Mouse (Mus musculus) heart, embryonic 11.5 days (tissue): Measurements from ENCODE around the gene Golph3l. TPM values are rescaled to one million over a fixed set of nuclear protein-coding genes. Genes with fewer than 3 reads are reported as not detected.
"Not testable (repeated sequence)": the region's sequence is repeated elsewhere in the genome, so short reads cannot be mapped to it uniquely, and the experiment has no call there.

Experiments
- ATAC-seq: fragments of 200-750 bp; cut with Nextera tagmentation; replicated peaks from 2 replicates; pipeline ENCODE4 v1.8.0; 2017; ENCODE audit warnings: moderate library complexity; ENCODE audit not compliant: insufficient number of reproducible peaks, low FRiP score, low TSS enrichment
- H3K27ac ChIP-seq: fragments of 300-500 bp; sonication (generic); 2 replicates; pipeline ENCODE4 v1.5.1; 2014; ENCODE audit warnings: mild to moderate bottlenecking, low read depth, low read length
- H3K27me3 ChIP-seq: fragments of 300-500 bp; sonication (generic); 2 replicates; pipeline ENCODE4 v1.6.1; 2014; ENCODE audit warnings: mild to moderate bottlenecking, low read length, mixed read lengths; ENCODE audit not compliant: control insufficient read depth, insufficient read depth
- H3K36me3 ChIP-seq: fragments of 300-500 bp; sonication (generic); 2 replicates; pipeline ENCODE4 v1.6.1; 2014; ENCODE audit warnings: mild to moderate bottlenecking, low read length, moderate library complexity, mixed read lengths; ENCODE audit not compliant: control insufficient read depth, insufficient read depth
- H3K4me1 ChIP-seq: fragments of 300-500 bp; sonication (generic); 2 replicates; pipeline ENCODE4 v1.6.1; 2014; ENCODE audit warnings: low read length; ENCODE audit not compliant: control insufficient read depth, insufficient read depth
- H3K4me2 ChIP-seq: fragments of 300-500 bp; sonication (generic); 2 replicates; pipeline ENCODE4 v1.6.1; 2014; ENCODE audit warnings: mild to moderate bottlenecking, moderate library complexity
- H3K4me3 ChIP-seq: fragments of 300-500 bp; sonication (generic); 2 replicates; pipeline ENCODE4 v1.5.1; 2014; ENCODE audit warnings: low read depth, low read length
- H3K9ac ChIP-seq: fragments of 300-500 bp; sonication (generic); 2 replicates; pipeline ENCODE4 v1.6.1; 2014; ENCODE audit warnings: mild to moderate bottlenecking, low read depth, low read length, moderate library complexity
- H3K9me3 ChIP-seq: fragments of 300-500 bp; sonication (generic); replicated peaks from 2 replicates; pipeline ENCODE4 v1.6.1; 2016; ENCODE audit warnings: low read length; ENCODE audit not compliant: control insufficient read depth
- WGBS: fragments of 180-500 bp; shearing (Covaris S2); extraction: QIAGEN DNeasy Blood & Tissue Kit; methylation state at CpG from one replicate; pipeline ENCODE4 v1.1.7; 2014; ENCODE audit not compliant: insufficient replicate concordance; 5-methylcytosine and 5-hydroxymethylcytosine counted together
- polyA plus RNA-seq: library from polyadenylated mRNA; unstranded; fragments of >200 nt; fragmentation: Nextera tagmentation; extraction: Ambion mirVana; gene quantifications from 2 replicates; pipeline ENCODE4 v1.2.1, GENCODE M21; 2014

The Golph3l gene
- 27.8 and 32.0 TPM in 2 replicates for polyA plus RNA-seq

- Histone ChIP-seq H3K4me3 (peak within 1 kb of the TSS; percentile 84), H3K9me3 (no peaks in the 10 kb centered on the region), H3K27me3 (no peaks in the 10 kb centered on the region), H3K36me3 (peaks cover 10% of the 10 kb centered on the region), H3K27ac (peak within 1 kb of the TSS; percentile 78), H3K4me2 (peak within 1 kb of the TSS; percentile 76), H3K4me1 (no peaks in the 10 kb centered on the region), H3K9ac (peak within 1 kb of the TSS; percentile 79)
- peak; percentile 100 for ATAC-seq
- under 1% methylated on average over 12 of the region's 12 CpGs for WGBS
Observed at GRCm38 (mm10) chr3:95588604-95589086, at the start of gene Golph3l. TSS of gene Golph3l (plus strand) at chr3:95588934.

GRCm38 (mm10) chr3:95538936-95539335, 49.8 kb upstream of the Golph3l start:
- Histone ChIP-seq H3K4me3 (no peak overlapping the region), H3K4me2 (no peak overlapping the region), H3K36me3 (no peaks in the 10 kb centered on the region), H3K4me1 (no peaks in the 10 kb centered on the region), H3K9me3 (no peaks in the 10 kb centered on the region), H3K9ac (no peak overlapping the region), H3K27me3 (no peaks in the 10 kb centered on the region), H3K27ac (no peak overlapping the region)
- no peak for ATAC-seq
- WGBS = 80% methylated on average over 10 of the region's 10 CpGs

- no peak for ATAC-seq
- H3K9ac ChIP-seq = no peak overlapping the region
- H3K4me3 ChIP-seq = no peak overlapping the region
- no peak overlapping the region for H3K4me2 ChIP-seq
- no peaks in the 10 kb centered on the region for H3K9me3 ChIP-seq
- no peaks in the 10 kb centered on the region for H3K27me3 ChIP-seq
- H3K27ac ChIP-seq = no peak overlapping the region
- 86% methylated on average over 4 of the region's 4 CpGs for WGBS
- no peaks in the 10 kb centered on the region for H3K4me1 ChIP-seq
- no peaks in the 10 kb centered on the region for H3K36me3 ChIP-seq
Observed at GRCm38 (mm10) chr3:95539837-95540236, 48.9 kb upstream of the Golph3l start.

- not testable (repeated sequence) for ATAC-seq, H3K4me1 ChIP-seq, H3K4me2 ChIP-seq, H3K36me3 ChIP-seq, H3K9me3 ChIP-seq, H3K27me3 ChIP-seq, H3K4me3 ChIP-seq, H3K9ac ChIP-seq, H3K27ac ChIP-seq
- WGBS = 68% methylated on average over 2 of the region's 2 CpGs
Observed at GRCm38 (mm10) chr3:95541186-95541585, 47.5 kb upstream of the Golph3l start.

- no peaks in the 10 kb centered on the region for H3K4me1 ChIP-seq
Observed at GRCm38 (mm10) chr3:95542171-95542570, 46.6 kb upstream of the Golph3l start.

GRCm38 (mm10) chr3:95542981-95543380, 45.8 kb upstream of the Golph3l start:
- Histone ChIP-seq H3K36me3 (no peaks in the 10 kb centered on the region), H3K9ac (no peak overlapping the region)
- WGBS = 64% methylated on average over 7 of the region's 7 CpGs

More at GRCm38 (mm10) chr3:95542171-95542570, 46.6 kb upstream of the Golph3l start:
- H3K9ac ChIP-seq = no peak overlapping the region
- H3K27me3 ChIP-seq = no peaks in the 10 kb centered on the region
- H3K36me3 ChIP-seq = no peaks in the 10 kb centered on the region
- no peak overlapping the region for H3K27ac ChIP-seq
- ATAC-seq = no peak
- no peaks in the 10 kb centered on the region for H3K9me3 ChIP-seq
- H3K4me2 ChIP-seq = no peak overlapping the region
- no peak overlapping the region for H3K4me3 ChIP-seq

GRCm38 (mm10) chr3:95550176-95550575, 38.6 kb upstream of the Golph3l start:
- no peak for ATAC-seq
- no peaks in the 10 kb centered on the region for H3K4me1 ChIP-seq
- WGBS = 81% methylated on average over 1 of the region's 1 CpGs
- H3K4me2 ChIP-seq = no peak overlapping the region
- H3K9me3 ChIP-seq = no peaks in the 10 kb centered on the region
- no peak overlapping the region for H3K27ac ChIP-seq
- H3K9ac ChIP-seq = no peak overlapping the region
- H3K36me3 ChIP-seq = no peaks in the 10 kb centered on the region
- H3K27me3 ChIP-seq = no peaks in the 10 kb centered on the region
- no peak overlapping the region for H3K4me3 ChIP-seq

More at GRCm38 (mm10) chr3:95542981-95543380, 45.8 kb upstream of the Golph3l start:
- Histone ChIP-seq H3K4me3 (no peak overlapping the region), H3K9me3 (no peaks in the 10 kb centered on the region), H3K4me1 (no peaks in the 10 kb centered on the region), H3K27ac (no peak overlapping the region), H3K27me3 (no peaks in the 10 kb centered on the region), H3K4me2 (no peak overlapping the region)
- ATAC-seq = no peak

- no peak overlapping the region for H3K9ac ChIP-seq
- H3K9me3 ChIP-seq = no peaks in the 10 kb centered on the region
- no peaks in the 10 kb centered on the region for H3K36me3 ChIP-seq
- no peaks in the 10 kb centered on the region for H3K27me3 ChIP-seq
- ATAC-seq = no peak
- WGBS = 53% methylated on average over 3 of the region's 3 CpGs
- H3K4me1 ChIP-seq = no peaks in the 10 kb centered on the region
- H3K4me2 ChIP-seq = no peak overlapping the region
- H3K4me3 ChIP-seq = no peak overlapping the region
- H3K27ac ChIP-seq = no peak overlapping the region
Observed at GRCm38 (mm10) chr3:95553986-95554385, 34.7 kb upstream of the Golph3l start.

GRCm38 (mm10) chr3:95559437-95559836, 29.3 kb upstream of the Golph3l start, which contains the start of gene Hormad1:
TSS of gene Hormad1 (plus strand) at chr3:95559677.
- no peak within 1 kb of the TSS for H3K4me3 ChIP-seq
- no peak within 1 kb of the TSS for H3K9ac ChIP-seq
- ATAC-seq = no peak
- no peaks in the 10 kb centered on the region for H3K4me1 ChIP-seq
- H3K27me3 ChIP-seq = no peaks in the 10 kb centered on the region
- H3K4me2 ChIP-seq = no peak within 1 kb of the TSS
- H3K9me3 ChIP-seq = no peaks in the 10 kb centered on the region
- WGBS = 86% methylated on average over 27 of the region's 27 CpGs
- H3K27ac ChIP-seq = no peak within 1 kb of the TSS
- no peaks in the 10 kb centered on the region for H3K36me3 ChIP-seq
